Mouse (Mus musculus): ENCODE data around the gene Abca1. TPM values are rescaled to one million over a fixed set of nuclear protein-coding genes. Genes with fewer than 3 reads are reported as not detected.

The Abca1 gene
- polyA plus RNA-seq, 1 experiment from 2014 or later = 8.8 TPM

DNA sequence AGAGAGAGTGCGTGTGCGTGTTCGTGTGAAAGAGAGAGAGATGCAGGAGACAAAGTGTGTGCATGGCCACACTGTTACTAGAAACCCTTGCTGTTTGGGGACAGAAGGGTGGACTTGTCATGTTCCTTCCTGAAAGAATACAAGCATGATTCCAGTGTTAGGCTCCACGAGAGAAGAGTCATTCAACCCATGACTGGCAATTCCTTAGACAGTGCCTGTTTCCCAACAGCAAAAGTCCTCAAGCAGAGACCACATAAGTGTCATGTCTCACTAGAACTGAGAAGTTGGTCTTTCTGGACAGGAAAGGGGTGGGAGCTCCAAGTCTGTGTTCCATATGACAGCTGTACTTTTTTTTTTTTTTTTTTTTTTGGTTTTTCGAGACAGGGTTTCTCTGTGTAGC lies 10.1 kb downstream of the Abca1 start:
- ATAC-seq (ENCODE audit: low FRiP score) = no peak
- H3K9ac ChIP-seq (replicated peaks) = no peak overlapping the region
- no peaks in the 10 kb centered on the region for H3K27me3 ChIP-seq (replicated peaks)
- H3K4me1 ChIP-seq = peaks cover 38% of the 10 kb centered on the region
- H3K27ac ChIP-seq (replicated peaks) = no peak overlapping the region
- H3K36me3 ChIP-seq = no peaks in the 10 kb centered on the region
- no peaks in the 10 kb centered on the region for H3K9me3 ChIP-seq (replicated peaks)
- H3K4me2 ChIP-seq = no peak overlapping the region
- H3K4me3 ChIP-seq (replicated peaks) = no peak overlapping the region
- 95% methylated on average over 4 of the region's 5 CpGs for WGBS

DNA sequence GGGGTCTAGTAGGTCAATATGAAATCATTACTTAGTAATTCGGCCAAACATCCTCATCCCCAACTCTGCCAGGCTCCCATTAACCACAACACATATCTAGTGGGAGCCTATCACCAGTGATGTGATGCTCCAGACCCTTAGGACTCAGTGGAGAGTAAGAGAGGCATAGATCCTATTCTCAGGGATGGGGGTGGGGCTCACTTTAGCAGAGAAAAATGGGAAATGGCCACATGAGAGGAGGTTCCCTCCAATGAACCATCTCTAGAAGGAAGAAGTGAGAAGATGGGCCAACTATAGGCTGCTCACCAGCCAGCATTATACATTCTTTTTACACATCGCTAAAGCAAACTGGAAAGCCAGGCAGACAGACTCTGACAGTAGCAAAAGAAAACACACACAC lies 10.9 kb downstream of the Abca1 start:
- H3K27me3 ChIP-seq (replicated peaks) = no peaks in the 10 kb centered on the region
- WGBS = 93% methylated on average over 2 of the region's 2 CpGs
- H3K4me1 ChIP-seq = peaks cover 36% of the 10 kb centered on the region
- H3K9ac ChIP-seq (replicated peaks) = no peak overlapping the region
- H3K36me3 ChIP-seq = no peaks in the 10 kb centered on the region
- no peaks in the 10 kb centered on the region for H3K9me3 ChIP-seq (replicated peaks)
- no peak for ATAC-seq (ENCODE audit: low FRiP score)
- no peak overlapping the region for H3K4me2 ChIP-seq
- no peak overlapping the region for H3K27ac ChIP-seq (replicated peaks)
- no peak overlapping the region for H3K4me3 ChIP-seq (replicated peaks)

DNA sequence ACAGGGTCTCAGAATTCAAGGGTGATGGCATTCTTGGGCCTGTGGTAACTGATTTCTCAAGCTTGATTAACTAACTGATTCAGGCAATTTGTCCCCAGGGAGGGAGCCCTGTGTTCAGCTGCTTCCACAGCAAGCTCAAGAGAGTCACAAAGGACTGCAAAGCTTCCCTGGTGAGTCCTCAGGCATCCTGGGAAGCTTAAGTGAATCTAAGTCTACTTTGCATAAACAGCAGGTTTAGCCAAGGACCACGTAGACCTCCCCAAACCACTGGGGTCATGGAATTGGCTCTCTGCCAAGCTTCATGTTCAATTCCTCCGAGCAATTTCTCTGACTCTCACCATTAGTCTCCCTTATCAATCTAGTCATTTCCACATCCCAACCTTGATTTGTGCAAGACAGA lies 12.2 kb downstream of the Abca1 start:
- no peaks in the 10 kb centered on the region for H3K9me3 ChIP-seq (replicated peaks)
- no peak overlapping the region for H3K27ac ChIP-seq (replicated peaks)
- 16% methylated on average over 2 of the region's 2 CpGs for WGBS
- no peak overlapping the region for H3K4me3 ChIP-seq (replicated peaks)
- H3K4me2 ChIP-seq = no peak overlapping the region
- no peak overlapping the region for H3K9ac ChIP-seq (replicated peaks)
- no peak for ATAC-seq (ENCODE audit: low FRiP score)
- peaks cover 25% of the 10 kb centered on the region for H3K4me1 ChIP-seq
- no peaks in the 10 kb centered on the region for H3K36me3 ChIP-seq
- no peaks in the 10 kb centered on the region for H3K27me3 ChIP-seq (replicated peaks)

DNA sequence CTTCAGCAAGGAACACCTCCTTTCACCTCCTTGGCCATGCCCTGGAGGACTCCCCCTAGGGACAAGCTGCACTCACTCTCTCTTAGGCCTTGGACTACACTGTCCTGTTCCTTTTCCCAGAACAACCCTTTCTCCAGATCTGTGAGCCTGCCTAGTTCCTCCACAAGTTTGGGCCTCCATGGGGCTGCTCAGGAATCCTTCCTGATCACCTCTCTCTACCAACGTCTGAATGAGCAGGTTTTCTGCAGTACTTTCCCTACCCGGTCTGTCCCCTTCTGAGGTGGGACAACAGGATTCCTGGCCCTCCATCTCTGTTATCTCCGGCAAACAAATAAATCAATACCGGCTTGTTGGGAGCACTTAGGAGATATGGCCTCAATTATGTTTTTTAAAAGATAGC lies 12.6 kb downstream of the Abca1 start:
- no peak for ATAC-seq (ENCODE audit: low FRiP score)
- H3K4me3 ChIP-seq (replicated peaks) = no peak overlapping the region
- 54% methylated on average over 4 of the region's 4 CpGs for WGBS
- no peaks in the 10 kb centered on the region for H3K27me3 ChIP-seq (replicated peaks)
- H3K36me3 ChIP-seq = no peaks in the 10 kb centered on the region
- no peaks in the 10 kb centered on the region for H3K9me3 ChIP-seq (replicated peaks)
- peaks cover 22% of the 10 kb centered on the region for H3K4me1 ChIP-seq
- H3K9ac ChIP-seq (replicated peaks) = no peak overlapping the region
- no peak overlapping the region for H3K27ac ChIP-seq (replicated peaks)
- no peak overlapping the region for H3K4me2 ChIP-seq

GRCm38 (mm10) chr4:53146227-53146949 lies 13.3 kb downstream of the Abca1 start:
- no peak for ATAC-seq (ENCODE audit: low FRiP score)
- H3K27ac ChIP-seq (replicated peaks) = no peak overlapping the region
- peaks cover 18% of the 10 kb centered on the region for H3K4me1 ChIP-seq
- no peaks in the 10 kb centered on the region for H3K36me3 ChIP-seq
- no peak overlapping the region for H3K4me3 ChIP-seq (replicated peaks)
- no peak overlapping the region for H3K9ac ChIP-seq (replicated peaks)
- H3K9me3 ChIP-seq (replicated peaks) = no peaks in the 10 kb centered on the region
- H3K4me2 ChIP-seq = no peak overlapping the region
- no peaks in the 10 kb centered on the region for H3K27me3 ChIP-seq (replicated peaks)
- WGBS = 93% methylated on average over 12 of the region's 12 CpGs

- Histone ChIP-seq H3K27ac (replicated peaks) (no peak overlapping the region), H3K4me2 (no peak overlapping the region), H3K36me3 (no peaks in the 10 kb centered on the region), H3K9ac (replicated peaks) (no peak overlapping the region), H3K4me3 (replicated peaks) (no peak overlapping the region), H3K27me3 (replicated peaks) (no peaks in the 10 kb centered on the region), H3K4me1 (peaks cover 12% of the 10 kb centered on the region), H3K9me3 (replicated peaks) (no peaks in the 10 kb centered on the region)
- no peak for ATAC-seq (ENCODE audit: low FRiP score)
- 77% methylated on average over 12 of the region's 12 CpGs for WGBS
These were observed 14.1 kb downstream of the Abca1 start for GRCm38 (mm10) chr4:53145434-53146168.

GRCm38 (mm10) chr4:53144571-53144970 lies 15.1 kb downstream of the Abca1 start:
- no peaks in the 10 kb centered on the region for H3K9me3 ChIP-seq (replicated peaks)
- H3K9ac ChIP-seq (replicated peaks) = no peak overlapping the region
- no peak overlapping the region for H3K27ac ChIP-seq (replicated peaks)
- H3K4me2 ChIP-seq = no peak overlapping the region
- ATAC-seq (ENCODE audit: low FRiP score) = no peak
- H3K4me3 ChIP-seq (replicated peaks) = no peak overlapping the region
- peaks cover 9% of the 10 kb centered on the region for H3K4me1 ChIP-seq
- H3K36me3 ChIP-seq = no peaks in the 10 kb centered on the region
- H3K27me3 ChIP-seq (replicated peaks) = no peaks in the 10 kb centered on the region
- 58% methylated on average over 10 of the region's 10 CpGs for WGBS

- no peak overlapping the region for H3K4me3 ChIP-seq (replicated peaks)
- no peak overlapping the region for H3K4me2 ChIP-seq
- 74% methylated on average over 8 of the region's 8 CpGs for WGBS
- peaks cover 9% of the 10 kb centered on the region for H3K4me1 ChIP-seq
- ATAC-seq (ENCODE audit: low FRiP score) = no peak
- no peaks in the 10 kb centered on the region for H3K27me3 ChIP-seq (replicated peaks)
- H3K9ac ChIP-seq (replicated peaks) = no peak overlapping the region
- no peaks in the 10 kb centered on the region for H3K36me3 ChIP-seq
- no peak overlapping the region for H3K27ac ChIP-seq (replicated peaks)
- H3K9me3 ChIP-seq (replicated peaks) = no peaks in the 10 kb centered on the region
These were observed 15.7 kb downstream of the Abca1 start for GRCm38 (mm10) chr4:53144021-53144420.

GRCm38 (mm10) chr4:53140678-53141077 lies 19.0 kb downstream of the Abca1 start:
- H3K27me3 ChIP-seq (replicated peaks) = no peaks in the 10 kb centered on the region
- H3K4me1 ChIP-seq = peaks cover 4% of the 10 kb centered on the region
- WGBS = 91% methylated on average over 6 of the region's 6 CpGs
- H3K9me3 ChIP-seq (replicated peaks) = no peaks in the 10 kb centered on the region
- H3K4me2 ChIP-seq = no peak overlapping the region
- no peak overlapping the region for H3K9ac ChIP-seq (replicated peaks)
- no peak overlapping the region for H3K4me3 ChIP-seq (replicated peaks)
- no peak overlapping the region for H3K27ac ChIP-seq (replicated peaks)
- no peaks in the 10 kb centered on the region for H3K36me3 ChIP-seq
- ATAC-seq (ENCODE audit: low FRiP score) = no peak

DNA sequence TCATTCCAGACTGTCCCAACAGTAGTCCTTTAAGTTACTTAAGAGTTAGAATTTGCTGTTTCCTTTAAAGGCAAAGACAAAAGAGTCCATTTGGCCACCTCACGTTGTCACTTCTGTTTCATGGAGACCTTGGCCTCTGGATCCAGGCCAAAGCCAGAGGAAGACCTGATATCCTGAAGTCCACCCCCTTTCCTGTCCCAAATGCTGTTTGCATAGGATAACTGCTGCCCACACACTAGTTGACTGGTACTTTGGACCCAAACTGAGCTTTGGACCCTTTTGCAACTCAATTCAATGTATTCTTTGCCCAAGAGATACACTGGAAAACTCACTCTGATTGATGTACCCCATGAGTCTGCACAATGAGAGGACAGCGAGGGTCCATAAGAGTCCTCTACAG lies 20.2 kb downstream of the Abca1 start:
- Histone ChIP-seq H3K27ac (replicated peaks) (no peak overlapping the region), H3K9me3 (replicated peaks) (no peaks in the 10 kb centered on the region), H3K4me2 (no peak overlapping the region), H3K9ac (replicated peaks) (no peak overlapping the region), H3K36me3 (no peaks in the 10 kb centered on the region), H3K27me3 (replicated peaks) (no peaks in the 10 kb centered on the region), H3K4me3 (replicated peaks) (no peak overlapping the region), H3K4me1 (peaks cover 1% of the 10 kb centered on the region)
- 88% methylated on average over 2 of the region's 2 CpGs for WGBS
- no peak for ATAC-seq (ENCODE audit: low FRiP score)

DNA sequence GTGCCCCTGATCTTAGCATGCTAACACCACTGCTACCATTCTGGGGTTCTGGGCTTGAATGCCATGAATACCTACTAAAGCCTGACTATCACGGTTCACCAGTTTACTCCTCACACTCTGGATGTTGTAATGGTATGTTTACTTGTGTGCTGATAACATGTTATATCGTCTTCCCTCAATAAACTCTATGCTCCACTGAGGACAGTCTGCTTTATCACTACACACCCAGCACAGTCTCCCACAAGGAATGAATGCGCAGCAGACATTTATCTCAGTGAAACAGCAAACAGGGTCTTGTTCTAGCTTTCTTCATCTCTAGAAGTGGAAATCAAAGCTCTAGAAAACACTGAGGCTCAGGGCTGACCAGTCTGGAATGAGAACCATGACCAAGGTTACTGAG lies 20.7 kb downstream of the Abca1 start:
- Histone ChIP-seq H3K9me3 (replicated peaks) (no peaks in the 10 kb centered on the region), H3K4me3 (replicated peaks) (no peak overlapping the region), H3K36me3 (no peaks in the 10 kb centered on the region), H3K27me3 (replicated peaks) (no peaks in the 10 kb centered on the region), H3K27ac (replicated peaks) (no peak overlapping the region), H3K4me1 (no peaks in the 10 kb centered on the region), H3K4me2 (no peak overlapping the region), H3K9ac (replicated peaks) (no peak overlapping the region)
- WGBS = 92% methylated on average over 3 of the region's 3 CpGs
- ATAC-seq (ENCODE audit: low FRiP score) = no peak

DNA sequence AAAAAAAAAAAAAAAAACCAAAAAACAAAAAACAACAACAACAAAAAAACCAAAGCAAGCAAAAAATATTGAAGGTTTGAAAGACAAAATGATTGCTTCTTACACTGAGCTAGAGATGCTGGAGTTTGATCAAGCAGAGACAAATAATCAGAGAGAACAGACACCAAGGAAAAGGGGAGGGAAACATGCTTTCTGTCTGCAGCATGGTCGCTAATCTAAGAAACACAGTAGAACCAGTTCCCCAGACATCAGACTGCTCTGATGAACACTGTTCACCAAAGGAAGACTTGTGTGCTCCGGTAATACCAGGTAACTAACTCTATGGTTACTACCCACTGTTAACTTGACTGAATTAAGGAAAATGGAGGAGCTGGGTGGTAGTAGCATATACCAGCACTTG lies 22.6 kb downstream of the Abca1 start:
- WGBS = 83% methylated on average over 2 of the region's 2 CpGs
- Histone ChIP-seq H3K27me3 (replicated peaks) (no peaks in the 10 kb centered on the region), H3K4me1 (no peaks in the 10 kb centered on the region), H3K9ac (replicated peaks) (no peak overlapping the region), H3K4me2 (no peak overlapping the region), H3K4me3 (replicated peaks) (no peak overlapping the region), H3K9me3 (replicated peaks) (no peaks in the 10 kb centered on the region), H3K27ac (replicated peaks) (no peak overlapping the region), H3K36me3 (no peaks in the 10 kb centered on the region)
- no peak for ATAC-seq (ENCODE audit: low FRiP score)
